Comparison of ENCODE assay signal across 8 mouse cellular contexts in genomic region chr10:41450137-41450670, GRCm38 (mm10). TPM values are rescaled to one million over a fixed set of nuclear protein-coding genes. Genes with fewer than 3 reads are reported as not detected.
DNase-seq lines count a peak whose midpoint lies in the region; ATAC-seq lines count a peak whose summit lies in the region.

TSS of gene Zbtb24 (plus strand) at chr10:41450383.

- no peaks in the 10 kb centered on the region for H3K27me3 ChIP-seq in intestine, embryonic 14.5 days (replicated peaks; ENCODE audit: control insufficient read depth, insufficient read depth, low read length)

- WGBS in intestine, embryonic 14.5 days = under 1% methylated on average over 49 of the region's 49 CpGs

- DNase-seq in adrenal gland, adult 18-20 months (ENCODE audit: low spot score in 2 of 2) = peak; percentile 95
- DNase-seq in embryo, embryonic 11 days = peak; percentile 97
- peak; percentile 93 for DNase-seq in gastrocnemius, postnatal 25 days
- DNase-seq in intestine, embryonic 14.5 days (ENCODE audit: low spot score) = peak; percentile 98
- DNase-seq in left cerebral cortex, postnatal 14 days (ENCODE audit: low spot score in 2 of 2) = peak; percentile 94 to 95
- peak; percentile 97 for DNase-seq in mesoderm, embryonic 11.5 days (ENCODE audit: low read depth, low spot score)
- DNase-seq in right cerebral cortex, postnatal 36 days (ENCODE audit: low spot score in 2 of 2) = peak; percentile 91
- DNase-seq in yolk sac, embryonic 10.5 days (ENCODE audit: low spot score) = peak; percentile 95

- H3K36me3 ChIP-seq in intestine, embryonic 14.5 days (ENCODE audit: control insufficient read depth, insufficient read depth, low read length) = peaks cover 25% of the 10 kb centered on the region

- intact Hi-C loops in left cerebral cortex, postnatal 14 days (cut with DNase I) = loop anchor here (5.0 kb wide), 1 partner anchor 52 kb away; no protein-coding TSS in a partner anchor

- H3K4me1 ChIP-seq in intestine, embryonic 14.5 days (replicated peaks; ENCODE audit: control insufficient read depth, insufficient read depth, low read length) = peaks cover 9% of the 10 kb centered on the region

- H3K4me2 ChIP-seq in intestine, embryonic 14.5 days (ENCODE audit: low read length) = peak within 1 kb of the TSS; percentile 88

- H3K9me3 ChIP-seq in intestine, embryonic 14.5 days (ENCODE audit: control insufficient read depth, low read length) = no peaks in the 10 kb centered on the region

- H3K4me3 ChIP-seq in intestine, embryonic 14.5 days (ENCODE audit: low read depth, low read length) = peak within 1 kb of the TSS; percentile 86

- peak within 1 kb of the TSS; percentile 84 for H3K9ac ChIP-seq in intestine, embryonic 14.5 days (ENCODE audit: low read length)

- H3K27ac ChIP-seq in intestine, embryonic 14.5 days (ENCODE audit: low read depth) = peak within 1 kb of the TSS; percentile 73

- ATAC-seq in intestine, embryonic 14.5 days (replicated peaks; ENCODE audit: low FRiP score, low TSS enrichment, low read depth) = peak; percentile 94

RNA-seq across cellular contexts. Expression of gene Zbtb24, which starts in this region (rescaled TPM):
- 10 to 100 TPM; 17.0 to 20.3 TPM for total RNA-seq in adrenal gland, adult 18-20 months (2021)
- total RNA-seq in gastrocnemius, postnatal 25 days (2021) = 1 to 10 TPM; 3.5 to 3.7 TPM
- polyA plus RNA-seq in intestine, embryonic 14.5 days (2014; fragmentation: Nextera tagmentation; extraction: Ambion mirVana) = 15.0 and 16.7 TPM in 2 replicates
- total RNA-seq in left cerebral cortex, postnatal 14 days (2021) = 10 to 100 TPM; 15.6 to 17.8 TPM

Comparison
In these comparisons a context has a peak if more than half of its experiments do, and no peak if none do; other contexts are left out.
1. Peak in every context shown above with its lines: DNase-seq, ATAC-seq, H3K4me3 ChIP-seq and H3K27ac ChIP-seq.